Mouse (Mus musculus) CD8-positive naive resting alpha-beta T cell, adult 2 months (primary cell): Measurements from ENCODE around the gene Plet1.

Source experiments
- DNase-seq, 2 experiments: peaks; one replicate each; pipeline ENCODE4 v3.0.0; 2022; ENCODE audit warnings: low read depth in 2 of 2, low spot score in 2 of 2

The Plet1 gene

GRCm38 (mm10) chr9:50533328-50533727 lies 39.0 kb downstream of the Plet1 start:
- peak in 1 of 2 experiments; percentile 25 for DNase-seq

- DNase-seq = no peak
Observed at GRCm38 (mm10) chr9:50533791-50534190, 39.5 kb downstream of the Plet1 start.

DNA sequence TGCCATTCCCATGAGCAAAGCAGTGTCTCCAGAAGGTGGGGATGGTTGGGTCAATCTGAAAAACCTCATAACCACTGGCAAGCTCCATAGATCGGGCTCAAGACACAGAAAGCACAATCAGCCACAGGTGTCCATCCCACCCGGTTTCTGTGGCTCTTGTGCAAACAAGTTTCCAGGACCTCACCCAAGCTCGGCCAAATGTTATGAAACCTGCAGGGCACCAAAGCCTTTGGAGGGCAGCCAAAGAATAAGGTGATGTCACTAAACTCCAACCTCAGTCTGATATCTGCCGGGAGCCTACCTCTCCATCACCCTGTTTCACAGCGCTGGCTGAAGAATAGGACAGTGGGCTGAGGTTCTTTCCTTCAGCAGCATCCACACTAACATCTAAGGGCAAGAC lies 41.6 kb downstream of the Plet1 start:
- DNase-seq = no peak

- DNase-seq = no peak
Observed at GRCm38 (mm10) chr9:50536603-50537135, 42.3 kb downstream of the Plet1 start.

- no peak for DNase-seq
Observed at GRCm38 (mm10) chr9:50537295-50537694, 43.0 kb downstream of the Plet1 start.

DNA sequence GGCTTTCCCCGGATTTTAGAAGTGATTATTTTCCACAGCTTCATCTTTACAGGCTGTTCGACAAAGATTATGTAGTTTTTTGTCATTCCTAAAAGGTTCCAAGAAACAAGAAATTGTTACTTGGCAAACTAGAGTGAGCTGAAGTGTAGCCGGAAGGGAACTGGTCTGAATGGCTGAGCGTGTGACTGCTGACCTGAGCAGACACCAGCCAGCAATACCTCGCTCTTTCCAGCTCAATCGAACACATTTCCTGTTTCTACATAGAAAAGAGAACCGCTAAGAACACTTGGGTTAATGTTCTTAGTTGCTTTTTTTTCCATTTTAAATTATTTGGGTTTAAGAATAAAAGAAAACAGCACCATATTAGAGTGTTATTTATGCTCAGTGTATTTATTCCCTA lies 45.8 kb downstream of the Plet1 start:
- DNase-seq = no peak

GRCm38 (mm10) chr9:50542401-50542800 lies 48.1 kb downstream of the Plet1 start:
- DNase-seq = no peak

DNA sequence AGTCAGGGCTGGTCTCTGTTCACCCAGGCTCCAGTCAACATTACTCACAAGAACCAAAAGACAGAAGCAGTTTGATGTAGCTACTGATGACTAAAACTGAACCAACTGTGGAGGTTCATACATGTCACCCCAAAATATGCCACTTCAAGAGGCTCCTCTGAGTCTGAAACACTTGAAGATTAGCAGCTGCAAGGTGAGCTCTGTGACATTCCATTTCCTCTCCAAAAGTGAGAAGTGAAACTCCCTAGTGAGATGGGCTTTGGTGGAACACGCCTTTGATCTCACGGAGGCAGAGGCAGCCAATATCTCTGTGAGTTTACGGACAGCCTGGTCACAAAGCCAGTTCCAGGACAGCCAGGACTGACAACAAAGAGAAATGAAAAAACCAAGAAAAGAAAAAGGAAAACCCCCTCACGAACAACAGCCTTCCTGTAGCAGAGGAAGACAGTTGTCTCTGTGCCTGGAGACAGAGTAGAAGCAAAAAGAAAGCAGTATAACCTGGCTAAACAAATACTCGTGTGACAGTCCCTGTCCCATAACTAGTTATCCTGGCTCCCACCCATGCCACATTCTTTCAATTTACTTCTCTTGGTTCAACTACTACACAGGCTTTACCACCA lies 53.6 kb downstream of the Plet1 start:
- DNase-seq = no peak

DNA sequence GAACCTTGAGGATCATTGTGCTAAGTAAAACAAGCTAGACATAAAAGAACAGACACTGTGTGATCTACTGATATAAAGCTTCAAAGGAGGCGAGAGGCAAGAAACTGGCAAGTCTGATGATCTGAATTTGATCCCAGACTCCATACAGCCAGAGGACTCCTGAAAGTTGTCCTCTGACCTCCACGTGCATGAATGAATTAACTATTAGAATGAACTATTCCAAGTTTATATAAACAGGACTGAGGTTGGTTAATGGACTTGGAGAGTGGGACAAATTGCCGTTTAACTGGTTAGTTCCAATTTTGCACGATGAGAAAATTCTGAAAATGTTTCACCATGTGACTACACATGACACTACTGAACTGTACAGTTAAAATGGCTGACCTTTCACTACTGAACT lies 54.6 kb downstream of the Plet1 start:
- DNase-seq = no peak

DNA sequence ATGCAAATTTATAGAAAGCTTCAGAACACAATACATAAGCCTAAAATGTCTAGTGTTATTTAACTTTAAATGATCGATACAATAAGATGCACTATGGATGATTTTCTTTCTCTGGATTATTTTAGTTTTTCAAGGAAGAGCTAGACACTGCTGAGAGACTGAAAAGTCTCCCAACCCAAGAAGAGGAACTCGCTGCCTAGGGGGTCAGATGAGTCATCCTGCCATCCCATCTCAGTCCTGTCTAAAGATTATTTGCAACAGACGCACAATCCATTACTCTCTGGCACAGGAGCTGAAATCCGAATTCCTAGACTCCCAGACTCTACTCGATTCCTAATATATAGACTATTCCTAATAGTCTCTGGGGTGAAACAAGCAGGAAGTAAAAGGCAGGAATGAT lies 57.9 kb downstream of the Plet1 start:
- no peak for DNase-seq

- no peak for DNase-seq
Observed at GRCm38 (mm10) chr9:50553547-50553946, 59.2 kb downstream of the Plet1 start.

DNA sequence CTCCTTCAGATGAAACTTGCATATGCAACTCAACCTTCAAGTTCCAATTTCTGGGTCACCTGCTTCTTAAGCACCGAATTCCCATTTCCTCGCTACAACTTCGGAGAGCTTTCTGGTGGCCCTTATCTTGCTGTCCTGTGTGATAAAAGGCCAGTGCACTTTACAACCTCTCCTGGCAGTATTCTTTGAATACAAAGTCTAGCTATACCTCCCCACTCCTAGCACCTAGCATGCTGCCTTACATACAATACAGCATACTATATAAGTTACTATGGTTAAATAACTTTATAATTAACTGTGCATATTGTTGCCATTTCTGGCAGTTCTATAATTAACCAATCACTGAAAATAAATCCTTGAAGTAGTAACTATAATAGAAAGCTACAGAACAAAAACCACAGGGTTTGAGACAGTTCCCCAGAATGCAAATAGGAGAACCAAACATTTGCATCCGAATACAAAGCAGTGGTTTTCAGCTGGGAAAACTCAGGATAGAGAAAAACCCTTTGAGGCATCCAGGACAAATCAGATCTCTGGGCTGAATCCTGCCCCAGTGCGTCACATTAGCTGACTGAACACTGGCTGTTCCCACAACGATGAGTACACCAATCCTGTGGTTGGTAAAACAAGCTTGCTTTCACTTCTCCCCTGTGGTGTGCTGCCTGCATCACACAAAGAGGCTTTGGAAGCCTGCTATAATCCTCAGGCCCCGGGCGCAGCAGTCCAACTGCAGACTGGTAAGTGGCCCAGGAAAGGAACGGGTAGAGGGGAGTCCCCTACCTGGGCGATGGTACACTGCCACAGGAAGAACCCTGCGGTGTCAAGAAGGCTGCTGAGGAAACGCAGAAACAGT lies 60.1 kb downstream of the Plet1 start, which contains the start of gene Il18:
TSS of gene Il18 (plus strand) at position 587 of the 853 bp plus-strand sequence.
- peak; percentile 14 to 19 for DNase-seq

DNA sequence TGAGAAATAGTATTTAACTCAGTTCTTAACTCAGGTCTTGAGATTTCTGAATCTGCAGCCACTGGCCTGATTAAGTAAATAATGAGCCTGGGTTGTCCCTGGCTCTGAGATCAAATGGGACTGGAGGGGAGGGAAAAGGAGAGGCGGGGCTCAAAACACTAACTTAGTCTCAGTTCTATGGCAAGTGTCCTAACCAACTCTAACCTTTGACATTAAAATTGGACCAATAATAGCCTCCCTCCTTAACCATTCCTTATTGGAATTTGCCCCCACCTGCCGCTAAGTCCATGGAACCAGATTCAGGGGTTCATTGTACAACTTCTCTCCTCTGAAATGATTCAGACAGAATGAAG lies 60.7 kb downstream of the Plet1 start, which contains the start of gene Bco2:
TSS of gene Bco2 (minus strand) at position 88 of the 353 bp plus-strand sequence.
- no peak for DNase-seq
